Mouse (Mus musculus): Measurements from ENCODE around the gene Cabp4. TPM values are rescaled to one million over a fixed set of nuclear protein-coding genes. Genes with fewer than 3 reads are reported as not detected.

Gene Cabp4
- polyA plus RNA-seq, 1 experiment from 2014 or later: not detected

DNA sequence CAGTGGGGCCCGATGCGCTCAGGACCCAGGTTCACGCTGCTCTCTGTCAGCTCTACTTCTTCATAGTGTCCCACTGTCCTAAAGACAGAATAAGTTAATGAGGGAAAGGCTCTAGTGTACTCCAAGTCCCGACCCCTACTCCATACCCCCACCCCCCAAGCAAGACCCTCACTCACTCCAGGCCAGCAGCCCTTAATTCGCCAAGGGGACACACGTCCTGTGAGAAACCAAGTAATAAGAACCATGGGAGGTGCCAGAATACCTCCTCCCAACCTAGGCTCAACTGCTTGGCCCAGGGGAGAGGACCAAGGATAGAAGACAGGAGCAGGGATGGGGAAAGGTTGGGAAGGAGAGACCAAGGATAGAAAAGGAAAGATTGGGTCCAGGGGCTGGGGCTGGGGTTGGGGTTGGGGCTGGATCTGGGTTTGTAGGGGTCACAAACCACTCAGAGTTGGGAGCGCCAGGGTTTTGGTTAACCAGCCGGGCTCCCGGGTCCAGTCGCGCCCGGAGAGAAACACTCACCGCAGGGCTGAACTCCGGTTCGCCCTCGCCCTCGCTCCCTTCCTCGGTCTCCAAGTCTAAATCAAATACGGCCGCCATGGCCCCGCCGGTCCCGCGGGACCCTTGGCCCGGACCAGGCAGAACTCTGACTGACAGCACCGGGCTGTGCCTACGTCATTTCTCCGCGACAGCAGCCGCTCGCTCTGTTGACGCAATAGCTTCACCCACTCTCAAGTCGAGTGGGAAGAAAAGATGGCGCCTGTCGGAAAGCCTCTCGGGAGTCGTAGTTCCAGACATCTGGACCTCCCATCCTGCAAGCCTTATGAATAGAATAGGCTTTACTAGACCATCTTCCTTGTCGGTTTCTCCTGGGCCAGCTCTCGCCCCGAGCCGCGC lies 19.1 kb upstream of the Cabp4 start, which contains the start of gene Rps6kb2:
Gene Rps6kb2, minus strand, starts transcription at position 709 of the 897 bp plus-strand sequence.
- peak within 1 kb of the TSS; percentile 74 for H3K9ac ChIP-seq (replicated peaks; ENCODE audit: low read length)
- 6% methylated on average over 42 of the region's 42 CpGs for WGBS
- DNase-seq (ENCODE audit: low spot score): peak; percentile 98
- peak within 1 kb of the TSS; percentile 81 for H3K4me2 ChIP-seq (ENCODE audit: low read depth, low read length)
- H3K27ac ChIP-seq (replicated peaks; ENCODE audit: low read depth, low read length): no peak within 1 kb of the TSS
- H3K4me3 ChIP-seq (ENCODE audit: low read depth, low read length): peak within 1 kb of the TSS; percentile 75
- peak; percentile 80 for ATAC-seq (replicated peaks; ENCODE audit: insufficient number of reproducible peaks, low FRiP score, low TSS enrichment, low read depth)
- no peaks in the 10 kb centered on the region for H3K9me3 ChIP-seq (replicated peaks; ENCODE audit: control insufficient read depth, low read length)
- H3K27me3 ChIP-seq (ENCODE audit: control insufficient read depth, insufficient read depth, low read length): no peaks in the 10 kb centered on the region
- H3K4me1 ChIP-seq (ENCODE audit: control insufficient read depth, insufficient read depth, low read length): no peaks in the 10 kb centered on the region
- H3K36me3 ChIP-seq (replicated peaks; ENCODE audit: control insufficient read depth, insufficient read depth, low read depth, low read length): peaks cover 2% of the 10 kb centered on the region

DNA sequence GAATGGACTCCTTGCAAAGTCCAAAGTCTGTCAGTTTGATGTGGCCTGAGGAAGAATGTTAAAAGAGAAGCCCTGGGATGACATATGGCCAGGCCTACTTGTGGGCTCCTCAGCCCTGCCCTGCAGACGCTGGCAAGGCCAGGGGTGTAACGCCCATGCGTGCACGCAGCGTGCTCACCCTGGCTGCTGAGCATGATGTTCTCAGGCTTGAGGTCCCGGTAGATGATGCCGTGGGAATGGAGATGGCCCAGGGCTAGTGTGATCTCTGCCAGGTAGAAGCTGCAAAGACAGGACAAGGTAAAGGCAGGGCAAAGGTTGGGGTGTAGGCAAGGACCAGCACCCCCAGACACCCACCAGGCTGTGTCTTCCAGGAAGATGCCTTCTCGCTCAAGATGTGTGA lies 15.2 kb upstream of the Cabp4 start:
- Histone ChIP-seq H3K4me1 (ENCODE audit: control insufficient read depth, insufficient read depth, low read length) (no peaks in the 10 kb centered on the region), H3K36me3 (replicated peaks; ENCODE audit: control insufficient read depth, insufficient read depth, low read depth, low read length) (peaks cover 2% of the 10 kb centered on the region), H3K27ac (replicated peaks; ENCODE audit: low read depth, low read length) (no peak overlapping the region), H3K9ac (replicated peaks; ENCODE audit: low read length) (no peak overlapping the region), H3K4me2 (ENCODE audit: low read depth, low read length) (no peak overlapping the region), H3K9me3 (replicated peaks; ENCODE audit: control insufficient read depth, low read length) (no peaks in the 10 kb centered on the region), H3K4me3 (ENCODE audit: low read depth, low read length) (no peak overlapping the region), H3K27me3 (ENCODE audit: control insufficient read depth, insufficient read depth, low read length) (no peaks in the 10 kb centered on the region)
- no peak for ATAC-seq (replicated peaks; ENCODE audit: insufficient number of reproducible peaks, low FRiP score, low TSS enrichment, low read depth)
- DNase-seq (ENCODE audit: low spot score): no peak
- WGBS: 92% methylated on average over 8 of the region's 8 CpGs

- Histone ChIP-seq H3K27me3 (ENCODE audit: control insufficient read depth, insufficient read depth, low read length) (no peaks in the 10 kb centered on the region), H3K9me3 (replicated peaks; ENCODE audit: control insufficient read depth, low read length) (no peaks in the 10 kb centered on the region), H3K4me1 (ENCODE audit: control insufficient read depth, insufficient read depth, low read length) (no peaks in the 10 kb centered on the region), H3K36me3 (replicated peaks; ENCODE audit: control insufficient read depth, insufficient read depth, low read depth, low read length) (peaks cover 2% of the 10 kb centered on the region), H3K4me2 (ENCODE audit: low read depth, low read length) (no peak overlapping the region), H3K9ac (replicated peaks; ENCODE audit: low read length) (no peak overlapping the region), H3K27ac (replicated peaks; ENCODE audit: low read depth, low read length) (no peak overlapping the region), H3K4me3 (ENCODE audit: low read depth, low read length) (no peak overlapping the region)
- no peak for ATAC-seq (replicated peaks; ENCODE audit: insufficient number of reproducible peaks, low FRiP score, low TSS enrichment, low read depth)
- WGBS: 90% methylated on average over 12 of the region's 12 CpGs
- no peak for DNase-seq (ENCODE audit: low spot score)
Observed at GRCm38 (mm10) chr19:4156771-4157170, 12.9 kb upstream of the Cabp4 start.

GRCm38 (mm10) chr19:4156073-4156579 lies 12.3 kb upstream of the Cabp4 start:
- no peaks in the 10 kb centered on the region for H3K27me3 ChIP-seq (ENCODE audit: control insufficient read depth, insufficient read depth, low read length)
- H3K9ac ChIP-seq (replicated peaks; ENCODE audit: low read length): no peak overlapping the region
- no peak overlapping the region for H3K27ac ChIP-seq (replicated peaks; ENCODE audit: low read depth, low read length)
- no peak for ATAC-seq (replicated peaks; ENCODE audit: insufficient number of reproducible peaks, low FRiP score, low TSS enrichment, low read depth)
- WGBS: 69% methylated on average over 18 of the region's 20 CpGs
- H3K9me3 ChIP-seq (replicated peaks; ENCODE audit: control insufficient read depth, low read length): no peaks in the 10 kb centered on the region
- no peaks in the 10 kb centered on the region for H3K4me1 ChIP-seq (ENCODE audit: control insufficient read depth, insufficient read depth, low read length)
- H3K4me2 ChIP-seq (ENCODE audit: low read depth, low read length): no peak overlapping the region
- H3K36me3 ChIP-seq (replicated peaks; ENCODE audit: control insufficient read depth, insufficient read depth, low read depth, low read length): peaks cover 2% of the 10 kb centered on the region
- DNase-seq (ENCODE audit: low spot score): no peak
- H3K4me3 ChIP-seq (ENCODE audit: low read depth, low read length): no peak overlapping the region

DNA sequence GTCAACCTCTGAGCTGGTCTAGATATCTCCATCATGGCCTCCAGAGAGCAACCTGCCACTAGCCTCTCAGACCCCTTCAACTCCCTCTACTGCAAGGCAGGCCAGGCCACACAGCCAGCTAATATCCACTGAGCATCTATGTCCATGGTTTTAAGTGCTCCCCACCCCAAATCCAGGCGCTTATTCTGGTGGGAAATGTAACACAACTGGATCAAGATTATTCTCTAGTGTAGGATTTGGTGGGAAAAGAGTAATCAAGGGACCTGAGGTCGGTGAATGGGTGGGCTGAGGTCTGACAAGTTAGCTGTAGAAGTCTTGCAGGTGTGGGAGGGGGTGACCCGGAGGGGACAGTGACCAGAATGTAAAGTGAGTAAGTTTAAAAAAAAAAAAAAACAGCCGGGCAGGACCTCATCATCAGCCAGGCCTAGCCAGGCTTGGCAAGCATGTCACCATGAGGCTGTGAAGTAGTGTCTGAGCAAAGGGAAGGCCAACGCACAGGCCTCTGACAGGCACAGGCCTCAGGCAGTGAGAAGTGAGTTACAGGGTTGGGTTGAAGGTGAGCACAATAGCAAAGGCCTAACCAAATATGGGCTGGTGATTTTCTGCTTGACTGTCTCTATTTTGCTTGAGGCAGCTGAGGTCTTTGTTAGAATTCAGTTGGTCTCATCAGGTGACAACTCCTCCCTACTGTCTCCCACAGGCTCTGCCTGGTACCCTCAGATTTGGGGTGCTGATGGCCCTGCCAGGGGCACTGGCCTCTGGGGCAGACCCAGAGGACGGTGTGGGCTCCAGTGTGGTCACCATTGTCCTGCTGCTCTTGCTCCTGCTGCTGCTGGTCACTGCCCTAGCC lies 11.6 kb upstream of the Cabp4 start:
- Histone ChIP-seq H3K9me3 (replicated peaks; ENCODE audit: control insufficient read depth, low read length) (no peaks in the 10 kb centered on the region), H3K36me3 (replicated peaks; ENCODE audit: control insufficient read depth, insufficient read depth, low read depth, low read length) (peaks cover 2% of the 10 kb centered on the region), H3K27me3 (ENCODE audit: control insufficient read depth, insufficient read depth, low read length) (no peaks in the 10 kb centered on the region), H3K4me2 (ENCODE audit: low read depth, low read length) (no peak overlapping the region), H3K27ac (replicated peaks; ENCODE audit: low read depth, low read length) (no peak overlapping the region), H3K9ac (replicated peaks; ENCODE audit: low read length) (no peak overlapping the region), H3K4me3 (ENCODE audit: low read depth, low read length) (no peak overlapping the region), H3K4me1 (ENCODE audit: control insufficient read depth, insufficient read depth, low read length) (no peaks in the 10 kb centered on the region)
- no peak for ATAC-seq (replicated peaks; ENCODE audit: insufficient number of reproducible peaks, low FRiP score, low TSS enrichment, low read depth)
- no peak for DNase-seq (ENCODE audit: low spot score)
- WGBS: 72% methylated on average over 6 of the region's 6 CpGs

DNA sequence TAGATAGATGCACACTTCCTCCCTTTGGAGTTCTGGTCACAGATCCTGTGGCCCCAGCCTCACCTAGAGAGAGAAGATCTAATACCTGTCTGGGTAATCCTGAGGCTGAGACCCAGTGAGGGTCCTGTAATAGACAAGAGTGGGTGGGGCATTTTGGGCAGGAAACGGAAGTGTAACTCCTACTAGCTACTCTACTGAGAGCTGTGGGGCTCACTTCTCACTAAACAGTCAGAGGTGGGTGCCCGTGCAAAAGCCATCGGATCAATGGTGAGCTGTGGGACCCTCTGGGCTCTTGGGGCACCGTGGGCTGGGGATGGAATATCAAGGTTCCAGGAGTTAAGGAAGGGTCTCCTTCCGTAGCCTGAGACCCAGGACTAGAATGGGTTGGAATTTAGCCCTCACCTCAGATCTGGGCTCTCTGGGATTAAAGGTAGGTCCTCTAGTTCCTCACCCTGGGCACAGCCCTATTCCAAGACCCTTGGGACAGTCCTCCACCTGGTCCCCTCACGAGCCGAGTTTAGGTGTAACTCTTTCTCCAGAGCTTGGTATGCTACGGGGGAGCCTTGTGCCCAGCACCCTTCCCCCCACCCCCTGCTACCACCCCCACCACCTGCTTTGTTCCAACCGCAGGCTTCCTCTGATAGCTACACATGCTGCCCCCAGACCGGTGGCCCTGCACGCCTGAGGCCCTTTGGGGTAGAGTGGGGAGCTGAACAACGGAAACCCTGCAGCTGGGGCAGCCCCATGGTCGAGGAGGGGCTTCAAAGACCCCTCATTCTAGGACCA lies 10.8 kb upstream of the Cabp4 start:
- H3K9me3 ChIP-seq (replicated peaks; ENCODE audit: control insufficient read depth, low read length): no peaks in the 10 kb centered on the region
- DNase-seq (ENCODE audit: low spot score): no peak
- H3K27ac ChIP-seq (replicated peaks; ENCODE audit: low read depth, low read length): no peak overlapping the region
- H3K4me2 ChIP-seq (ENCODE audit: low read depth, low read length): no peak overlapping the region
- no peaks in the 10 kb centered on the region for H3K4me1 ChIP-seq (ENCODE audit: control insufficient read depth, insufficient read depth, low read length)
- WGBS: 78% methylated on average over 13 of the region's 13 CpGs
- H3K4me3 ChIP-seq (ENCODE audit: low read depth, low read length): no peak overlapping the region
- H3K27me3 ChIP-seq (ENCODE audit: control insufficient read depth, insufficient read depth, low read length): no peaks in the 10 kb centered on the region
- ATAC-seq (replicated peaks; ENCODE audit: insufficient number of reproducible peaks, low FRiP score, low TSS enrichment, low read depth): no peak
- H3K36me3 ChIP-seq (replicated peaks; ENCODE audit: control insufficient read depth, insufficient read depth, low read depth, low read length): peaks cover 2% of the 10 kb centered on the region
- H3K9ac ChIP-seq (replicated peaks; ENCODE audit: low read length): no peak overlapping the region

DNA sequence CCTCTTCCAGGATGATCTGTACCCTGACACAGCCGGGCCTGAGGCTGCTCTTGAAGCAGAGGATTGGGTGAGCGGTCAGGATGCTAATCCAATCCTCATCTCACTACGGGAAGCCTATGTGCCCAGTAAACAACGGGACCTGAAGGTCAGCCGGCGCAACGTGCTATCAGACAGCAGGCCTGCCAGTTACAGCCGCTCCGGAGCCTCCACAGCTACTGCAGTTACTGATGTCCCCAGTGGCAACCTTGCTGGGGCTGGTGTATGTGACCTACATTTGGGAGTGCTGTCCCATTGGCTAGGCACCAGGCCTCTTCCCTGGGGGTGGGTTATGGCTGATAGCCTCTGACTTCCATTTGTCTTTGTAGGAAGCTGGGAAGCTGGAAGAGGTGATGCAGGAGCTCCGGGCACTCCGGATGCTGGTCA lies 9.4 kb upstream of the Cabp4 start, which contains the start of gene Ptprcap:
Gene Ptprcap, plus strand, starts transcription at position 373 of the 423 bp plus-strand sequence.
- H3K27me3 ChIP-seq (ENCODE audit: control insufficient read depth, insufficient read depth, low read length): no peaks in the 10 kb centered on the region
- ATAC-seq (replicated peaks; ENCODE audit: insufficient number of reproducible peaks, low FRiP score, low TSS enrichment, low read depth) (no peak), DNase-seq (ENCODE audit: low spot score) (no peak)
- no peak within 1 kb of the TSS for H3K4me2 ChIP-seq (ENCODE audit: low read depth, low read length)
- no peak within 1 kb of the TSS for H3K9ac ChIP-seq (replicated peaks; ENCODE audit: low read length)
- H3K27ac ChIP-seq (replicated peaks; ENCODE audit: low read depth, low read length): no peak within 1 kb of the TSS
- H3K36me3 ChIP-seq (replicated peaks; ENCODE audit: control insufficient read depth, insufficient read depth, low read depth, low read length): no peaks in the 10 kb centered on the region; the same call in none of the 2 replicates
- H3K4me1 ChIP-seq (ENCODE audit: control insufficient read depth, insufficient read depth, low read length): peaks cover 4% of the 10 kb centered on the region
- H3K9me3 ChIP-seq (replicated peaks; ENCODE audit: control insufficient read depth, low read length): no peaks in the 10 kb centered on the region
- H3K4me3 ChIP-seq (ENCODE audit: low read depth, low read length): no peak within 1 kb of the TSS
- 72% methylated on average over 11 of the region's 11 CpGs for WGBS

All from embryonic facial prominence, embryonic 11.5 days (tissue).